Mouse (Mus musculus) liver, adult 2 months (tissue): ENCODE data around the gene Il31ra.

Experiments used
- CTCF ChIP-seq: fragments of 200-500 bp; IDR thresholded peaks from 2 replicates; pipeline ENCODE4 v1.5.1; 2011; ENCODE audit warnings: low read depth, low read length, control low read depth
- POLR2A ChIP-seq: fragments of 200-500 bp; IDR thresholded peaks from 2 replicates; pipeline ENCODE4 v1.6.1; 2011; ENCODE audit warnings: low read length, control low read depth; ENCODE audit not compliant: insufficient read depth; ENCODE audit errors: extremely low read depth

GRCm38 (mm10) chr13:112506766-112507165, 87.4 kb downstream of the Il31ra start:
- no peak for TF ChIP-seq POLR2A
- no peak for TF ChIP-seq CTCF
